Mouse (Mus musculus) adrenal gland, postnatal 4 days (tissue): Measurements from ENCODE around the gene Gpr183. TPM values are rescaled to one million over a fixed set of nuclear protein-coding genes. Genes with fewer than 3 reads are reported as not detected.

Experiments used
- DNase-seq, 2 experiments: peaks; one replicate each; pipeline ENCODE4 v3.0.0; 2021 to 2022; ENCODE audit warnings: low spot score in 2 of 2, mixed read lengths in 2 of 2
- long read RNA-seq, 2 experiments: library from polyadenylated mRNA; stranded (forward); transcript quantifications; one replicate each; pipeline ENCODE4 v2.0.0; 2021
- total RNA-seq, 2 experiments: library from RNA; stranded (reverse); gene quantifications; 2 replicates each; pipeline ENCODE4 v1.2.3; 2021

Gpr183 gene
- under 1 TPM; 0.42 to 0.56 TPM for total RNA-seq
- long read RNA-seq, experiment 1, partial matches to known transcripts = 0 of 1 reads
- long read RNA-seq, experiment 1, other reads (novel, unspliced or antisense) = 1 of 1 reads
- long read RNA-seq, experiment 2 = 0 reads

DNA sequence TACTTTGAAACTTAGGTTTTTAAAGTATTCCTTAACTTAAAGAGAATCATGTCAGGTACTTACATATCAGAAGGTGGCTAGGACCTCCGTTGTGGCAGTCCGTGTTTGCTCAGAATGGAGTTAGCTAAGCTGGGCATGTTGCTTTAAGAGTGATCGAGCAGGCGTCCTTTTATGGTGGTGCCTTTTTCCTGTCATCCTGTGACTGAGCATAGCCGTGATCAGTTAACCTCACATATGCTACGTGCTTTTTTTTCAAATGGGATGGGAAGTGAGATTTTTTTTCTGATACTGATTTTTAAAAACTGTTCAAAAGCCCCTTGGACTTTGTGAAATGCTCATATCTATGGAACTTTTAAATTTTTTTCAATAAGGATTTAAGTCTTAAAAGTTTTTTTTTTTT lies at the start of gene Gpr183:
Gene Gpr183, minus strand, starts transcription at position 206 of the 400 bp plus-strand sequence.
- no peak for DNase-seq

DNA sequence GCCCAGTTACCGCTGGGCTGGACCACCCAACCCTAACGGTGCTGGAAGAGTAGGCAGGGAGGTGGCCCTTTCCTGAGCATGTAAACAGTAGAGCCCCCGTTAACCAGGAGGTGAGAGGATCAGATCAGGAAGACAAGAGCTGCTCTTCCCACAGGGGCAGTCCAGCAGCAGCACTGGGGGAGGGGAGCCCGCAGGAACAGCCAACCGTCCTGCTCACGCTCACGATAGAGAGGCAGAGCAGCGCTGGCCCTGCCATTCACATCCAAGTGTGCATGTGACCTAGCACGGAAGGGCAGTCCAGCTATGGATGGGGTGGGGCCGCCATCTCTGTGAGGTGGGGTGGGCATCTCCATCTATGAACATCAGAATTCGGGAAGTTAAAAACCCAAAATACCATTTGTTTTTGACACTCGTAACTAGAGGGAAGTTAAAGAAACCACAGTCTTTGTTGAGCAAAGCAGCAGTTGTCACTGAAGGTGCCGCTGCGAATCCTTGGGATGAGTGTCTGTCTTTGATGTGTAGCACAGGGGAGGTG lies 48.5 kb upstream of the Gpr183 start:
- no peak for DNase-seq

DNA sequence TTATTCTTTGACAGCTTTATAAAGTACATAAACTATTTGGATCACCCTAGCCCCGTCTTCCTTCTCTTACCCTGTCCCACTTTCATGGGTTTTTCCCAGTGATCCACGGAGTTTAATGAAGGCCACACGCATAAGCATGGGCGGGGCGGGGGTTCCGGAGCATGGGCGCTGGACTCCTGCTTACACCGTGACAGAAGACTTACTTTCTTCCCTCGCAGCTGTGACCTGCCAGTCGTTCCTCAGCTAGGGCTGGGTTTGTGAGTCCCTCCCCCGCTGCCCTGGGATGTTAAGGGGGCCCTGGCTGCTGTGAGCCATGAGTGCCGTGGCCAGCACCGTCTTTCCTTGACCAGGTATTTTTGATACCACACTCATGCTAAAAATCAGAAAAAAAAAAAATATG lies 47.8 kb upstream of the Gpr183 start:
- no peak for DNase-seq

DNA sequence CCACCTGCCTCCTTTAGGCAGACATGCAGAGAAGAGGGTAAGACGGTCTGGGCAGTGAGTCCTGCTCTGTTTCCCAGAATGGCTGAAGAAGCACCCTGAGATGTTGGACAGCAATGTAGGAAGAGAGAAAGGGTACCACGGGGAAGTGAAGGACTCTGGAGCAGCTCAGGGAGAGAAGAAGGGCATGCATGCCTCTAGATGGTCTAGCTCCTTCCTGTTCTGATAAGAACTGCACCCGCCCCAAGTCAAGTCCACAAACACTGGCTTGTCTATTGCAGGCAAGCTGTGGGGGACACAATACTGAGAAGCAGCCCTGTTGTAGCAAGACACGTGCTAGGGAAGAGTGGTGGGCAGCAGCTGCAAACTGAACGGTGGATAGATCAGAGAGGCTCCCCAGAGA lies 47.2 kb upstream of the Gpr183 start:
- no peak for DNase-seq

DNA sequence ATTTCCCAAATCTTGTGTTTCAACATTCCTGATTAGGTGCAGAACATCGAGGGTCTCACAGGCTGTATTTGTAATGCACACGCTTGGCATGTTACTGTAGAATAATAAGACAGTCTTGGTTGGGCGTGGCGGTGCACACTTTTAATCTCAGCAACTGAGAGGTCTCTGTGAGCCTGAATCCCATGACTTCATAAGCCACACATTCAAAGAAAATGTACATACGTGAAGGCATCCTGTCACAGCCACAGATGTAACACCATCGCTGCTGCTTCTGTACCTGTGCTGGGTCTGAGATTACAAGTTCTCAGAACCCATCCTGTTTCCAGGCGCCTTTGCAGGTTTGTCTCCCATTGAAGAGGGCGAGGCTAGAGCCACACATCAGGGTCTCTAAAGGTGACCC lies 46.8 kb upstream of the Gpr183 start:
- DNase-seq = no peak

DNA sequence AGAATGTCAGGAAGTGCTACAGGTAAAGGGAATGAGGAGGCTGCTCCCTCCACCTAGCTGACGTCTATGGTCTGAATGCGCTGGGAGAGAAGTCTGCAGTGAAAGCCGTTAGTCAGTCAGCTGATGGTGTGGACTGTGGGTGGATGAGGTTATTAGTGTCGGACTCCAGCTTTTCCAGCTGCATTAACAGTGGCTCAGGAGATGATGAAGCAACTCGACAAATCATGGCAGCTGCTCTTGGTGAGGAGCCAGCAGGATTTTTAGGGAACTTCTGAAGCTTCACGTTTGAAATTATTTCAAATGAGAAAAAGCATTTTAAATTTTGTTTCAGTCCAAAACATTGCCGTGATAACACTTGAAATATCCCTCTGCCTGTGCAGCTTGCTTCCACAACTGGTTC lies 45.3 kb upstream of the Gpr183 start:
- no peak for DNase-seq

DNA sequence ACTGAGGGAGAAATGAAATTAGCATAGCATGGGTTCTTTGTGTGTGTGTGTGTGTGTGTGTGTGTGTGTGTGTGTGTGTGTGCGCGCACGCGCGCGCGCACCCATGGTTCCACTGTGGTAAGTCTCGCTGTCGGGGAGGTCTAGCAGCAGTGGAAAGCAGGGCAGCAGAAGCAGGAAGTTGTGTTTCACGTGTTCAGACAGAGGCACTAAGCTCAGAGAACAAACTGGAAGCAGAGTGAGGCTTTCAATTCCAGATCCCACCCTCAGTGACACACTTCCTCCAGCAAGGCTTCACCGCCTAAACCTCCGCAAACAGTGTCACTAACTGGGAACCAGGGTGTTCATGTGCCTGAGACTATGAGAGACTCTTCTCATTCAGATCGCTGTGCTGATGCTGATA lies 44.5 kb upstream of the Gpr183 start:
- no peak for DNase-seq

DNA sequence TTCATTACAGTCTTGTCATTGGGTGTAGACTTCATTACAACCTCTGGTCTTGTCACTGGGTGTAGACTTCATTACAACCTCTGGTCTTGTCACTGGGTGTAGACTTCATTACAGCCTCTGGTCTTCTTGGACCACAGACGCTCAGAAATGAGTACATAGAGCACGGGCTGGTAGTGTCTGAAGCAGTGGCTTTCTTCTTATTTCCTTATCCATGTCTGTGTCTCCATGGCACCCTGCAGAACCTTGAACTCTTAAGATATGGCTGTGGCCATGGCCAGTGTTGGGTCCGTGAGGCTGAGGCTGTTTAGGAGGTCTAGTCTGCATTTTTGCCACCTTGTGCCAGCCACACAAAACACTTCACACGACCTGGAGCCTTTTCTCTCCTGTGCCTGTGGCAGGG lies 43.3 kb upstream of the Gpr183 start:
- no peak for DNase-seq

DNA sequence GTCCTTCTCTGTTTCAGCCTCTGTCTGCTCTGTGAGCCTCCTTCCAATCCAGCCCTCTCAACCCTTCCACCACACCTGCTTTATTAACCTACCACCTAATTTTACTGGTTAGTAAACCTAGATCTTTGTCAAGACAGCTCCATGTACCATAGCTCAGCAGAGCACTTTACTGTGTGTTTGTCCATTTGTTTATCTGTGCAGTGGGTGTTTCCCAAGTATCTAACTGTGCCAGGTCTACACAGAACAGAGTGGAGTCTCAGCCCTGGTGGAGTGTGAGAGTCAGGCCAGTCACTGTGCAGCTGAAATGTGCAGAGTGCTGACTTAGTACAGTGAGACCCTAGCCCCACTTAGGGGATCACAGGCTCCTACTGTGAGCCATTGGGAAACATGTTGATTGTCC lies 38.8 kb upstream of the Gpr183 start:
- DNase-seq = no peak

DNA sequence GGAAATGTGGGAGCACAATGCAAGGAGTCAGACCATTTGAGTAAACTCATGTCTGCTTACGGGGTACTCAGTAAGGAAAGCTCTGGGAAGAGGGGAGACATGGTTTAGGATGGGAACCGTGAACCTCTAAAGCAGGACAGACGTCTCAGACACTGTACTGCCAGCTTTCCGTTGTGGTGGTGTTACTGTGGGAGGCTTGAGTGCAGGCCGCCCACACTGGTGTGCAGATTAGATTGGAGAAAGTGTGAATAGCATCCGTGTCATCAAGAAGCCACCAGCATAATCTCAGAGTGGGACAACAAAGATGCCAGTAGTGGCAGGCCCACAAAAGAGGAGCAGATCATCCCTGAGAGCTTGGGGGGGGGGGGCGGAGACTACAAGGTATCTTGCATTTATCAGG lies 37.2 kb upstream of the Gpr183 start:
- no peak for DNase-seq

DNA sequence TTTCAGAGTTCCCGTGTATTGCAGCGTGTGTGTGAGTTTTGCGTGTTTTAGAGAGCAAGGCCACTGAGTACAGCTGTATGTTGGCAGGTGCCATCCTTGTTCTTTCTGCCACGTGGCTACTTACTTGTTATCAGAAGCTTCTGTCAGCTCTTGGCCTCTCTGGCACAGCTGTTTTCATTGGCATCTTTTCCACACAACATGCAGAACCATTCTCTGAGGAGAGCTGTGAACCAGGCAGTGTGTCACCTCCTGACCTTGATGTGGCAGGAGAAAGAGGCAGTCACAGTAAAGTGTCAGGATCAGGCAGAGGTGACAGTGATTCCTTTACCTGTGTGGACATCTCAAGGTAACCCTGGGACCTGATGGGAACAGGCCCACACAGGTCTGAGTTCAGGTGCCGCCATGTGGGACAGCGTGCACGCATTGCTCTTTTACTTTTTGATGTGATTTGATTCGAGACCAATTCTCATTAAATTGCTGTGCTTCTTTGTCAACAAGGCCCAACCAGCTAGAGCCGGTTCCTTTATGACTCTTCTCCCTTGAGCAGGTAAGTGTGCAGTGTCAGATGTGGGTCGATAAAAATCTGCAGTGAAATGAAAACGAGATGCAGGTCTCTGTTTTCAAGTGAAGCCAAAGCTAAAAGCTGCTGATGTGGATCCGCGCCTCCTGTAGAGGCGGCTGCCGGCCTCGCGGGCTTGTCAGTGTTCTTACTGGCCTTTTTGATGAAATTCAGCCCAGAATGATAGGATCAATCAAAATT lies 35.5 kb upstream of the Gpr183 start:
- DNase-seq = no peak

DNA sequence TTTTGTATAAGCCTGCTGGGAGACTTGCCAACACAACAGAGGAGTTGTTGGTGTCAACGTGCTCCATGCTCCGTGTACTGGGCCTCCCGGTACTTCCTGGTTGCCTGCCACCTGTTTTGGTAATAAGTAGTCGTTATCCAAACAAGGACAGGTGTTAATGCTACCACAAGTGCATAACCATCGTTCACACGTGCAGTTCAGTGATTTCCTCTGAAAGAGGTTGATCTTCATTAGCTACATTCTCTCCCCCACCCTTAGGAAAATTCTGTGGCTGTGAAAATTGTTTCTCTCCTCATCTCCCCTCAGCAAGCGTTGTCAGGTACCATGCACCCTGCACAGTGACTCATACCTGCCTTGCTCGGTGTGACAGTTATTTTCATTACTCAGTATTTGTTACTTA lies 34.5 kb upstream of the Gpr183 start:
- no peak for DNase-seq

DNA sequence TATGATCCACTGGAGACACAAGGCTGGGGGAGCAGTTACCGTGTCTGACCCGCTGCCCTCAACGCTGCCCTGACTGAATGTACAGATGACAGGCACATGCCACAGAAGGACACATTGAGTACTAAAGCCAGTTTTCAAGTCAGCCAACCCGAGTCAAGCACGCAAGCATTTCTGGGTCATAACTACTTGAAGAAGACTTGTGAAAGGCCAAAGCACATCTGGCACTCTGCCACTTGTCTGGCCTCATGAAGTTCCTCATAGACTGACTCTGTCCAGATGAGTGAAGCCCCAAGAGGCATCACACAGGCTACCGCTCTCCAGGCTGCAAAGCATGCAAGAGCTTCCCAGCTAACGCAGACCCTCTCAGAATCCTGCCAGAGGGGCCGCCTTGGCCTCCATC lies 31.8 kb upstream of the Gpr183 start:
- DNase-seq = no peak

DNA sequence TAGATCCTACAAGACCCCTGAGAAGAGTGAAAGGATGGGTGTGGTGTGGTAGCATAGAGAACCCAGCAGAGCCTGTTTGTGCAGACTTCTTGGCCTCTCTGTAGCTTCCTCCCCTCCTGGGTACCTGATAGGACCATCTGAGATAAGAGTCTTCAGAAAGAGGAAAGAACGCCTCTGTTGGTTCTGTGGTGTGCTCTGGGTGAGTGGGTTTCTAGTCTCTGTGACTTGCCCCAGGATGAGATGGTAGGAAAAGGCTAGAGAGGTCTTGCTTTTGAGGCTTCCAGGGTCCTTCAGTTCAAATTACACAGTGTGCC lies 30.5 kb upstream of the Gpr183 start:
- no peak for DNase-seq

DNA sequence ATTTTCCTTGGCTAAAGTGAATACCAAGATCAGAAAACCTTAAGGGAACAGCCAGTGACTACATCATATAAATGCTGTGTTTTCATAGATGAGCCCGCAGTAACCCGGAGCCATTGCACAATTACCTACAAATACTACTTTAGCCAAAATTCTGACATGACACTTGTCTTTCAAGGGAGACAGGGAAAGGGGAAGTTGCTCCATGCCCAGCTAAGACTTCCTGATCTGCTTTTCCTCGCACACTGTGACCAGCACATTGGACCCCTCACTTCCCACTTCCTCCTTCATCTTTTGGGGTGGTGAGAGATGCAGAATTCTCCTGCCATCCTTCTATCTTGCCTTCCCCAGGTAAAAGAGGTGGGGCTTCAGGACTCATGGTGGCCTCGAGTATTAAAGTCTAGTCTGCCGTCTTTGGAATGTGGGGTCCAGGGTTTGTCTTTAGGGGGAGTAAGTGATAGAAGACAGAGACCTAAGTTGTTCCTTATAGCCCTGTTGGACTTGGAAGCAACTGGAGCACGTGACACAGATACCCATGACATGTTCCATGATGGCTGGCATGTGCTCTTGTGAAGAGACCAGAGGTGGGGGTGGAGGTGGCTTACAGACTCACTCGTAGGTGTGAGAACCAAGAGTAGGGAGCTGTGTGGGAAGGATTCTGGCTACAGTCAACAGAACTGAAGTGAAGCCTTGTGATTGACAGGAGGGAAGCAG lies 30.0 kb upstream of the Gpr183 start:
- DNase-seq = no peak

DNA sequence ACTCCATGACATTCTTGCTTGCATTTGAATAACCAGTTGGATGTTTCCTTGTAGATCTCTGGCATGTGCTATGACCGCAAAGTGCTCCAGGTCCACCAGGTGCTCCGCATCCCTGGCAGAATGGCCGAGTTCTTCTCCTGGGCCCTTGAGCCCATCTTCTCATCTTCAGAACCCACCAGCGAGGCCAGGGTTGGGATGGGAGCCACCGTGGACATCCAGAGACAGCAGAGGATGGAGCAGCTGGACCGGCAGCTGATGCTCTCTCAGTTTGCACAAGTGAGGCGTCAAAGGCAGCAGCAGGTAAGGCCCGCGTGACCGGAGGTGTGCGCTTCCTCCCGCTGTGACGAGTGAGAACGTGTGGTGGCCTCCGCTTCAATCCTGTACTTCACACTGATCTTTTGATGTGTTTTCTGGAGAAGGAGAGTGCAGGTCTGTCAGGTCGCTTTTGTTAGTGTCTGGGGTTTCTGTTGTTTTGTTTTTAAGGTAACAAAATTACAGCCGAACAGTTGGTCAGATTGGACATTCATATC lies 29.2 kb upstream of the Gpr183 start:
- DNase-seq = no peak

DNA sequence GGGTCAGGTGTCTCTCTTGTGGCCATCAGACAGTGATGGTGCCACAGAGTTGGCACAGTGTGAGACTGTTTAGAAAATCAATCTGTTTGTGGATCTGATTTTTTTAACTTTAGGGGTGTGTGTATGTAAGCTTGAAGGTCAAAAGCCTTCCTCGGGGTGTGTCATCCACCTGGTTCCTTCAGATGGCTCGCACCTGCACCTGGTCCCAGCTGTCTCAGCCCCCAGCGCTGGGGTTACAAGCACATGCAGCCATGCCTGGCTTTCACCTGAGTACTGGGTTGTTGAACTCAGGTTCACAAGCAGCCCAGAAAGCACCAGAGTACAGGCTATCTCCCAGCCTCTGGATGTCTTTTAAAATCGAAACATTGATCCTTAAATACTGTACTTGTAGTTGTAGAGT lies 28.6 kb upstream of the Gpr183 start:
- DNase-seq = no peak

DNA sequence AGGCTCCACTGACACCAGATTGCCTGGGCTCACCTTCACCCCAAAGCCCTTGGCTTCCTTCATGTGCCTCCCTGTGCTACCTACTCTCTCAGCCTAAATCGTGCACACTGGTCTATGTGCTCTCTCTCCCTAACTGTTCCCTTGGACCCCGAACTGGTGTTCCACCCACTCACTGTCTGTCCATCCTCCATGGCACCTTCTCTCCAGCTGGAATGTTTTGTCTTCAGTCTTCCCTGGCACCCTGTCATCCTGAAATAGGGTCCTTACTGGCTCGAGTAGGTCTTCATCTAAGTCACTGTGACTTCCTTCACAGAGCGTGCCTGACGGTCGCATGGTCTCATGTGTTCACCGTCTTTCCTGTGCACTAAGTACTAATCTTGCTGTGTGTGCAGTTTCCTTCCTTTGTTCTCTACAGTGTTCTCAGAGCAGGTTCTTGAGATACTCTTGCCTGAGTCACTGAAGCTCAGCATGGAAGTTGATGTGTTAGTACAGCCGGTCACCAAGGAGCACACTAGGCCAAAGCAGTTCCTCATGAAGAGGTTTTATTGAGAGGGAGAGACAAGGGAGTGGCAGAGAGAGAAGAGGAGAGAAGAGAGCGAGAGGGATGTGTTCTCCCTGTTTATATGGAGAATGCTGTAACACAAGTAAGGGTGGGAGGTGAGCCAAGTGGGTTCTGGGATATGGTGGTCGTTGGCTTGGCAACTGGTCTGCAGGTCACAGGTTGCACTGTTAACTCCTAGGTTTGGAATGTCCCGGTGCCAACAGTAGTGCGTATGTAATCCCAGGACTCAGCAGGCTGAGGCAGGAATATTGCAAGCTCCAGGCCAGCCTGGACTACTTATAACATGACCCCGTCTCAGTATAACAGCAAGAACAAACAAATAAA lies 27.6 kb upstream of the Gpr183 start:
- no peak for DNase-seq

DNA sequence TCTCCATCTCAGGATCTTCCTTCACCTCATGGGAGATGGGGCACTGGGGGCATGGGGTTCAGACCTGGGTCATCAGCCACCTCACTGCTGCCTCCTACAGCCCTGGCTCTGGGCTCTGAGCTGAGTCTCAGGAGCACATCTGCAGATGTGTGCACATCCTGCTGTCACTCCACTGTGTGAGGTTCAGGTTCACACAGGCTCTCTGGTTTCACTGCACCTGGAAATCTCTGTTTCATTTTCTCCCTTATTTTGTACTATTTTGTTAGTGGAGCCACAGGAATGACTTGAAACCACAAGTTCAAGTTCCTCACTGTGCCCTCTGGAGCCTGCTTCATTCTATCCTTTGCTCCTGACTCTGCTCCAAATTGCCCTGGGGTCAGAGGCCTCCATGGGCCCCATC lies 26.9 kb upstream of the Gpr183 start:
- no peak for DNase-seq

DNA sequence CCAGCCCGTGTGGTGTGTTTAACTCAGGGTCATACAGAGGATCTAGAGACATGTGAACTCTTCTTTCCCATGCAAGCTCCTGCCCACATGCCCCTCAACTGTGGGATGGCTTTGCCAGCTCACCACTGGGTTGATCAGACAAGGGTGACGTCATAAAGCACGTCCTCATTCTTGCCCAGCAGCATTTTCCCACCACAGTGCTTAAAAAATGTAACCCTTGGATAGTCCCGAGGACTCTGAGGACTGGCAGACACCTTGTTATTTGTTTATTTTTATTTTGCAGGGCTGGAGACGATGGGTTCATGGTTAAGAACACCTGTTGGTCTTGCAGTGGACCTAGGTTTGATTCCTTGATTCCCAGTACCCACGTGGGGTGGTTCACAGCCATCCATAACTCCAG lies 25.9 kb upstream of the Gpr183 start:
- DNase-seq = no peak

DNA sequence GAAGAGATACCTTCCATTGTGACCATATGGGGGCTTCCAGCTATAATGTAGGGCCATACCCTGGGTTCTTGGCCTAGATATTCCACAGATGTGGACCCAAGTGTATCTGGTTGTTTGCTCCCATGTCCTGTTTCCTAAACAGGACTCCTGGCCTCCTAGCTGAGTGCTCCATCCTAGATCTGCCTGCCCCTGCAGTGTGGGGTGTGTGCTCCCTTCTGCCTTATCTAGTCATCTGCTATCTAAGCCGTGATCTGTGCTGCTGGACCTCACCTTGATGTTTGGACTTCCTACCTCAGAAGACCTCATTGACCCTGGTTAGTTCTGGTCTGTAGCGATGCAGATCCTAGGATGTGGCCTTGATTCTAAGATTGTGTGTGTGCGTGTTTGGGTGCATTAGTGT lies 24.9 kb upstream of the Gpr183 start:
- no peak for DNase-seq
